Mouse (Mus musculus) monocyte, adult 5-6 weeks (primary cell): ENCODE results near the gene Casp12. TPM values are rescaled to one million over a fixed set of nuclear protein-coding genes. Genes with fewer than 3 reads are reported as not detected.
"Not testable (repeated sequence)": the region's sequence is repeated elsewhere in the genome, so short reads cannot be mapped to it uniquely, and the experiment has no call there.

ENCODE experiments used
- ATAC-seq: fragments of 153-309, 156-312 bp; replicated peaks from 2 replicates; pipeline ENCODE4 v1.8.0; 2017; ENCODE audit warnings: mild to moderate bottlenecking; ENCODE audit not compliant: low TSS enrichment, insufficient number of reproducible peaks, severe bottlenecking, poor library complexity, low FRiP score
- total RNA-seq: library from RNA; stranded (forward); fragments of 200-1000, 200-491, 200-594 nt; gene quantifications from 3 replicates; pipeline ENCODE4 v1.2.3, GENCODE M21; 2017

Casp12 gene
- total RNA-seq = 1.2 to 3.6 TPM (median 1.6 TPM) in 3 replicates

DNA sequence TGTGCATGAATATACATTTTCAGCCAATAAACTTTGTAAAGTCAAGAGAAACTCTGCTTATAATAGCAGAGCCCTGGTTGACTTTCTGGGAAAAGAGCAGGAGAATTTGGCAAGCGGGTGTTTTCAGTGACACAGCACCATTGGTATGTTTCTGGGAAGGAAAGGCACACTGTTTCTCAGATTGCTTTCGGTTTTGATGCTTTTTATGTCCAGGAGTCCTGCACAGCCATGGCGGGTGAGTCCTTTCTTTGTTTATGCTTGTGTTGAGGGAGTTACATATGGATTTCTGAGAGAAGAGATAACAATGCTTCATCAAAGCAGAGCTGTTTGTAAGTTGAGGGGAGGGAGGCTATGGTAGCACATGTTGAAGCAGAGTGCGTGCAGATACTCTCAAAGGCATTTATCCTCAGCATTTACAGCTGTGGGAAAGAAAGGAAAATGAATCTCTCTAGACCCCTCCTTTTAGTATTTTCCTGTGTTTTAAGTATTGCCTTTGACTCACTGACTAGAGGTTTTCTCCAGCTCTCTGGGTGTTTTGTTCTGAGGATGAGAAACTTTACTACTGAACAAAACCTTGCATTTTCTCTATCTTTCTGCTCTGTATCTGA, at the start of gene Casp12:
TSS of gene Casp12 (plus strand) at position 140 of the 608 bp plus-strand sequence.
- 0 out of 2 replicates have a peak, but pooled peaks have one; percentile 47 for ATAC-seq

DNA sequence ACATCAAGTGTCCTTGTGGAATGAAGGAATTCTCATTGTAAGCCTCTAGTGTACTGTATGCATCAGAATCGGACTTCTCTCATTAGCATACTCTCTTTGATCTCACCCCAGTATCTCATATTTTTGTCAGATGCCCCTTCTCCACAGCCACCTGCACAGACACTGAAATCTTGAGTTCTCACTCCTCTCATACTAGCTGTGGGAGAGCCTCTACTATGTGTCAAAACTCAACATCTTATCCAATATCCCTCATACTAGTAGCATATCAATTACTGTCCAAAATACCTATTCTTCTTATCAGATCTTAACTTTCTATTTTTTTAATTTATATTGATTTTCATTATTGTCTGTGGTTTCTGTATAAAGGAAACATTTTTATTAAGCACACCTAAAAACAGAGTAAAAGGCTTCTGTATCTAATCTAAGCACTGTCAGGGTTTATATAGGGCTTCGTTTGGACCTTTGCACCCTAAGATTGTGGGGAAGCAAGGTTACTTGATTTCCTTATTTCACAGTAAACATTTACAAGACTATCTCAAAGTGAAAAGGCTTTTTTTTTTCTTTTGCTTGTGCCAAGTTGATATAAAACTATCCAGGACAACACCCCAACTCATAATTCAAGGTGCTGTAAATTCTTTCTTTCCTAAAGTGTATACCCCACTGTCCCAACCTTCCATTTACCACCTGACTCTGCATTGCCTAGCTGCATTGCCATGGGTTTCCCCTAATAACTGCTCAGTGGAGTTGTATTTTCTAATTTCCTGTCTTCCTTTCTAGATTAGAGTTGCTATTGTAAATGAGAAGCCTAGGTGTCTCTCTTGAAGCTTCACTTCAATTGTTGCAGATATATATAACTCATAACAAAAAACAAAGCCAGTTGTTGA, 48.6 kb upstream of the Casp12 start:
- ATAC-seq = no peak

DNA sequence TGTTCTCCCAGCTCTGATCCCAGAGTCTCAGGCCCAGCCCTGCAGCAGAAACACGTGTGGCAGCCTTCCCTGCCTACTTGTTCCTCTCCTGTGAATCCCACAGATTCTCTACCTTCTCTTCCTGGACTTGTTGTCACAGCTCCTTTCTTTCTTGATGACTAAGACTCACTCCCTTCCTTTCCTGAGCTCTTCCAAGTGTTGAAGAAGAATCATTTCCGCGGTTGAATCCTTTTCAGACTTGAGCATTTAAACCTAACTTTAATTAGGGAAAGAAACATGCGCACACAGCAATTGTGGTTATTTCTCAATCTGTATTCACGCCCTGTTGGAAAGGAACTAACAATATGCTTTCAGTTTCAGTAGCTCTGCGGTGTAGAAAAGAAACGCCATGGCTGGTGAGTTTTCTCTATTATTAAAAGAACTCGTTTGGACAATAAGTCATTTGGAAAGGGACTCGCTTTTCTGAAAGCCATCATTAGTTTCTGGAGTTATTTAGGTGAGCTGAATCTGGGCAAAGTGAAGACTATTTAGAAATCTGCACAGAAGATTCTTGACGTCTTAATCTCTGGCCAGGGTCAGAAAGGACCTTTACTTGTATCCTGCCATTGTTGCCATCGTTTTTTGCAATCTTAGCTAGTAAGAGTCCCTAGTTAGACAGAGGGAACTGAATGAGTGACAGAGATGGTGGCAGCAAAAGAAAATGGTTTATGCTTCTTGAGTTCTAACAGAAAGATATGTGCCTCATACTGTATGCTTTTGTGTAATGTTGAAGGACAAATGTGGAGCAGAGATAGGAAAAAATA, 46.7 kb upstream of the Casp12 start, which contains the start of gene Casp1:
TSS of gene Casp1 (plus strand) at position 189 of the 803 bp plus-strand sequence.
- peak; percentile 90 for ATAC-seq

DNA sequence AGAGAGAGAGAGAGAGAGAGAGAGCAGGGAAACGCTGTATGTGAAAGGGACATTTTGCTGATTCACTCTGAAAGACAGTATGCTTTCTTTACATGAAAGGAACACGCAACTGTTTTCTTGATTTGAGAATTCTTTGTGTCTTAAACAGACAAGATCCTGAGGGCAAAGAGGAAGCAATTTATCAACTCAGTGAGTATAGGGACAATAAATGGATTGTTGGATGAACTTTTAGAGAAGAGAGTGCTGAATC, 46.2 kb upstream of the Casp12 start:
- no peak for ATAC-seq

DNA sequence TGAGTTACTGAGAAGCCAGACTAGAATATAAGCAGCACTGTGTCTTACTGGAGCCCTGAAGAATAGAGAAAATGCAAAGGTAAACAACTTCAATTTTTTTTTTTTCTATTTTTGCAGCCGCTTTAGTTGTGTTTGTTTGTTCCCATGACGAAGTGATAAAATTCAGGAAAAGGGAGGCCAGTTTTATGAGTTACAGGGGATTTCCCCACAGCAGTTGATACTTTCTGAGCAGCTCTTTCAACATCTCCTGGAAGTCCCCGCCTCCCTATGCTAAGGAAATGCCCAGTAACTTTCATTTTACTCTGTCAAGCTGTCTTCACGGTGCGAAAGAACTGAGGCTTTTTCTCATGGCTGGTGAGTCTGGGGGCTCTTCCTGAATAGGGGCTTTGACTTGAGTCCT, 36.7 kb upstream of the Casp12 start, which contains the start of gene Casp4:
TSS of gene Casp4 (plus strand) at position 268 of the 400 bp plus-strand sequence.
- ATAC-seq = peak; percentile 88

DNA sequence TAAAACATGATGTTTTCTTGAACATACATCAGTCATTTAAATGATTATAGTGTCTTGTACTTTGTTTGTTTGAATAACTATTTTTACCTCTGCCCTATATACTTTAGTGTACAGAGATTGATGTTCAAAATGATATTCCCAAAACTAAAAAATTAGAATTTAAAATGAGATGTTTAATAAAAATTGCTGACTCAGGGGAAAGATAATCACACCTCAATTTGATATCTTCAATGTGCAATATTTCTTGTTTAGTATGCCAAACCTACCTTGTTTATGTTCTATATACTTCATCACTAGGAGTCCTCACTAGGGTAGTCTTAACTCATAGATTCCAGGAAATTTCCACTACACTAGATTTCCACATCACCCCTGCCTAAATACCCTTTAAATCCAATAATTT, 35.1 kb upstream of the Casp12 start:
- no peak for ATAC-seq

DNA sequence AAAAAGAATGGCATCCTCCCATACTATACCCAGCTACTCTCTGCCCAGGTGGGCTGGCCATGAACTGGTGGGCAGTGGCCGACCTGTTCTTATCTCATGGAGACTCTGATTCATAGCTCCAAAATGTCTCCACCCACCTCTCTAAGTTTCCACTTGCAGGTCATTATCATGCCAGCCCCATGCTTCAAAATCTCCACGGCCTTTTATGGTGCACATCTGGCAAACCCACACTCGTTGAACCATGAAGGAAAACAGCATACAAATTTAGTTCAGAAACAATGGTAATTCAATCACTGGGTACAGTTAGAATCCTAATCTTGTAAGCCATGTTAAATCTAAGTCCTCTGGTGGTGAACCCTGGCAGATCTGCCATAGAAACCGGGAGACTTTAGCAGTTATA, 33.8 kb upstream of the Casp12 start:
- ATAC-seq = no peak

DNA sequence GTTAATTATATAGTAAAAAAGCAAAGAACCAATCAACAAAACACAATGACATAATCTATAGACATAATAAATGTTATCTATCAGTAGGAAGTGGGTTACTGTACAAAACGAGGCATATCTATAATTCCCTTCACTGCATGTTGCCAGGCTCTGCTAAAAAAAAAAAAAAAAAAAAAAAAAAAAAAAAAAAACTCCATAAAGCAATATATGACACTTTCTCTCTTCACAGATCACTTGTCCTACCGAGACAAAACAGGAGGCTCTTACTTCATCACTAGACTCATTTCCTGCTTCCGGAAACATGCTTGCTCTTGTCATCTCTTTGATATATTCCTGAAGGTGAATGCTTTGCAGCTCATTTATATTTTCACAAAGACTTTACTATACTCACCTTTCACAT, 17.0 kb upstream of the Casp12 start:
- no peak for ATAC-seq

DNA sequence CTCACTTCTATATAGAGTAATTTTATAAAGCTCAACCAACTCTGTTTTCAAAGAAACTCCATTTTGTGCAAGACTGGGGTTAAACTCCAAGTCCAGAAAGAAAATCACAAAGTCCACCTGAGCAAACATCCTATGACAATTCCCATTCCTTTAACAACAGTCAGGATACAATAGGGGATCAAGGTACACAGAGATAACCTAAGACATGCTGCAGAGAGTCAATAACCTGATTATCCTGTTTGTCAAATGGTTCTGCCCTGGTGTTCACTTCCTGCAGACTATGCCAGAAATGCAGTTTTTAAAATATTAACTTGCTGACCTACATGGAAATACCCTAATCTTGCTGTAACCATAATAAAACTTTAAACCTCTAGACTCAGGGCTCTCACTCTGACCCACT, 12.8 kb upstream of the Casp12 start:
- no peak for ATAC-seq

DNA sequence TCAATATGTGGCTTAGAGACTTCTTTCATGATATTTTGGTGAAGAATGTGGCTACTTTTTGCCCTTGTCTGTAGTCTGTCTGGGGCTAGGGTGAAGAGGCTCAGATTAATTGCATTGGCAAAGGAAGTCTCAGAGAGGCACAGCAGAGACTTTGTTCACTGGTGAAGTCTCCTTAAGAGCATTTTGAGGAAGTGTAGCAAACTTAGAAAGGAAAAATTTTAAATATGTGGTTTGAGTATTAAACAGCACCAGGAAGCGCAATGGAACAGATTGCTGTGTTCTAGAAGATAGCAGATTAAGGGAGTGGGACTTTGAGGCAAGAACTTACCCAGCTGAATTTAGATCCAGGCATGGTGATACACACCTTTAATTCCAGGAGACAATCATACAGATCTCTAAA, 11.8 kb upstream of the Casp12 start:
- no peak for ATAC-seq

DNA sequence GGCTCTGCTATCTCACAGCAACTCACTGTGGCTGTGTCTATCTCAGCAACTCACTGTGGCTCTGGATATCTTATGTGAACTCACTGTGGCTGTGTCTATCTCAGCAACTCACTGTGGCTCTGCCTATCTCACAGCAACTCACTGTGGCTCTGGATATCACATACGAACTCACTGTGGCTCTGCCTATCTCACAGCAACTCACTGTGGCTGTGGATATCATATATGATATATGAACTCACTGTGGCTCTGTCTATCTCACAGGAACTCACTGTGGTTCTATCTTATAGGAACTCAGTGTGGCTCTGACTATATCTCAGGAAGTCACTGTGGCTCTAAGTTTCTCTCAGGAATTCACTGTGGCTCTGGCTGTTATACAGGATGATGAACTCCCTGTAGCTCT, 2.1 kb upstream of the Casp12 start:
- ATAC-seq = no peak

DNA sequence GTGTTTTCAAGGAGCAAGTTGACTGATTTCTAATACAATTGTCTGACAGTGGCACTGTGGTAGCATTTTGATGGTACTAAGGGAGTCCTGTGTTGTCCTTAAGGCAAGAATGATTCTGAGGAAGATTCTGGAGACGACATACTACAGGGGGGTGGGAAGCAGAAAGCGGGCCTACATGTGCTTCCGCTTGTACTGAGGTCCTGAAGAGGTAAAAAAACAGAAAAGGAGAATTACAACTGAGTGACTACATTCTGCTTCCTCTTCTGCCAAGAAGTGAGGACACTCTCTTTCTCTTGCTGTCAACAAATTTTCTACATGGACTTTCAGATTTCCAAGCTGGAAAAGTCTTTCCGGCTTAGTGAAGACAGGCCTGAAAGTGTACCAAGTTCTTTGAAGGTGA, 1.1 kb upstream of the Casp12 start:
- ATAC-seq = peak; percentile 78

DNA sequence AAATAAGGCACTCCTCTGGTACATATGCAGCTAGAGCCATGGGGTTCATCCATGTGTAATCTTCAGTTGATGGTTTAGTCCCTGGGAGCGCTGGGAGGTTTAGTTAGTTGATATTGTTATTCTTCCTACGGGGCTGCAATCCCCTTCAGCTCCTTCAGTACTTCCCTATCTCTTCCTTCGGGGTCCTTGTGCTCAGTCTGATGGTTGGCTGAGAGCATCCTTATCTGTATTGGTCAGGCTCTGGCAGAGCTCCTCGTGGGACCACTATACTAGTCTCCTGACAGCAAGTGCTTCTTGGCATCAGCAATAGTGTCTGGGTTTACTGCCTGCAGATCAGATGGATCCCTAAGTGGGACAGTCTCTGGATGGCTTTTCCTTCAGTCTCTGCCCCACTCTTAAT, 2.2 kb downstream of the Casp12 start:
- no peak for ATAC-seq

DNA sequence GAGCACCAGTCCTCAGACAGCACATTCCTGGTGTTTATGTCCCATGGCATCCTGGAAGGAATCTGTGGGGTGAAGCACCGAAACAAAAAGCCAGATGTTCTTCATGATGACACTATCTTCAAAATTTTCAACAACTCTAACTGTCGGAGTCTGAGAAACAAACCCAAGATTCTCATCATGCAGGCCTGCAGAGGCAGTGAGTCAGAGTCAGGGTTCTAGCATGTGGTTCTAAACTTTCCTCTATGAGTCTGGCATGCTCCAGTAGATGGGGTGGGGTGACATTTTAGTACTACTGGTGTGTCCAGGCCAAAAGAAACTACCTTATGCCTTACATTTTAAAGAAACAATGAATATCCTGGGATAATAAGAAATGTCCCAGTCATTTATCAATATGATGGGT, 8.4 kb downstream of the Casp12 start:
- no peak for ATAC-seq

DNA sequence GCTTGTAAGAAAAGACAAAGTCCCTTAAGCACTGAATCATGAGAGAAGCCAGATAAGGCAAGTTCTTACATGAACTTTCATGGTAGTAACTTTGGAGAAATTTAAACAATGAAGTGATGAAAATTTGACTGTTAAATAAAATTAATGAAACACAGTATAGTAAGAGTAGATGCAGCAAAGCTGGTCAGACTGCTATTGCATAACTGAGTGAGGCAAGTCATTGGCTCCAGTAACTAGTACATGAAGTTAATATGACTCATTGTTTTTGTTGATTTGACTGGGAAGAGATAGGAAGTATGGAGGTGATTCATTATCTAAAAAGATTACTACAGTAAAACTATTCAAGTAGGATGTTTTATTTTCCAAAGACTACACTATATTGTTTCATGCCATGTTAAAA, 11.6 kb downstream of the Casp12 start:
- ATAC-seq = no peak

DNA sequence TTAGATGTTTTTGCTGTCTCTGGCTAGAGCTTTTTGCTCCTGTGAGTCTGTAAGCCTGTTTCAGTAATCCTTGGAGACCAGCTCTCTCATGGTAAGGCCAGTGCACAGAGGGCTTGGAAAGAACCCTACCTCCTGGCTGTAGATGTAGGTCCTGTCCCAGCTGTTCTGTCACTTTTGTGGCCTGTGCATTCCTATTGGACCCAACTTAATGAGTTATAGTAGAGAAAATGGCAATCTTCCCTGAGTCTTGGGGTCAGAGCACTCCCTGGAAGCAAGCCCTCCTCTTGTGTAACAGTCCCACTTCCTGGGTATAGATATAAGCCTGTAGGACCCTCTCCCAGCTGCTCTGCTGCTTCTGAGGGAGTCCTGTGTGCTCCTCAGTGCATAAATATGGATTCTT, 48.3 kb downstream of the Casp12 start:
- ATAC-seq = no peak

DNA sequence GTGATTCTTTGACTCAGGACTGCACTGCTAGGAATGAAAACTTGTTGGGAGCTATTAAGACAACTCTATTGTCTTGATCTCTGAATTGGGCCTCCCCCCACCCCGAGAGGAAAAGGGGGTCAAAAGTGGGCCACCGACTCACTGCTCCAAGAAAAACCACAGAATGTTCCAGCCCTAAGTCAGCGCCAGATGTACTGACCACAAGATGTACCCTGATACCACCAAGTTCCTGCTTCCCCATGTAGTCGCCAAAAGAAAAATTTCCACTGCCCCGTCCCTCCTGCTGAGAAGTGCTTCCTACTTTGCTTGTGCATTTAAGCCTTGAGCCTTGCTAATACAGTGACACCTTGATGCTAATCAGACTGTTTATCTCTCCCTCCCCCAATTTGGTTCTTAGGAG, 50.6 kb downstream of the Casp12 start:
- ATAC-seq = not testable (repeated sequence)

DNA sequence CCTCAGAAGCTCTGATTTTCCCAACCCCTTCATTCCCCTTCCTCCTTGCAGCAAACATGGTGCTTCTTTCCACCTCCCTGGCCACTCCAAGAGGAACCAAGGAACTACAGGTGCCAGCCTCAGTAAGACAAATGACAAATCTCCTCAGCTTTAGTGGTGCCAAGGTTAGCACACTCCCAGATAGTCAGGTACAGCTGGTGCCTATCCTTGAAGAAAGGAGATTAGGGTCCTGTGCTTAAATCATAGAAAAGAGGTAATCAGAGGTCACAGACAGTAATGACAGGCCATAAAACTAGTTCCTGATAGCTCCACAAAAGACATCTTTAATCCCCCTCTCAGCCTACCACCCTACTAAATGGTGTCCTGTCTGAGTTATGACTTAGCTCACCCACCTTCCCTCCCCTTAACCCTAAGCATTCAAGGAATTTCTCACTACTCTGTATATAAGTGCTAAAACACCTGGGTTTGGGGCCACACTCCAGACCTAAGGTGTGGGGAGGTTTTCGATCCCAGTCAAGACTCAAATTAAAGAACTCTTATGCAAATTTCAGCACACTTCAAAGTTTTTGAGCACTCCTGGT, 65.8 kb downstream of the Casp12 start:
- no peak for ATAC-seq

DNA sequence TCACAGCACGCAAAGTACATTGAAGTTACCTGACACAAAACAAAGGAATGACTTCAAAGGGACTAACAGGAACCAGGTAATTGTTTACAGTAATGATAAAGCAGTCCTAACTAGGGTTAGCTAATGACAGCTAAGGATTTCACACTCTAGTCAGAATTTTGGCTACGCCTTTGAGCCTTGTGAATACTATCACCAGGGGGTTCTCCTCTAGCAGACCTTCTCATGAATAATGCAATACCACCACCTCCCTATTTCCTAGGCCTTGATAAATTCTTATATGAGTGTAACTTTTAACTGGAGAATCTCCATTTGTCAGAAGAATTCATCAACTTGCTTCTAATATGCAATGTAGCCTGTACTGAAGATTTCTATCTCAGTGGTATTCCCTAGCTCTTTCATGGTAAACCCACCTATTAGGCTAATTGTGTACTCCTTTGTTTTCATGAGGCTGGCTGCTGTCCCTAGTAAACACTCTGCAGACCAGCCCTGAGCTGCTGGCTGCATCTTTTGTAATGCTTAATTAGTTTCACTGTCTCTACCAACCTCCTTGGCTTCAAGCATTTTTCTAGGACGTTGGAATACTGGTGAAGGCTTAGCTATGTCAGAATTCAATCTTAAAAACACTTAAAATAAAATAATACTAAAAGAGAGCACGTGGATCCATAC, 67.3 kb downstream of the Casp12 start:
- ATAC-seq = no peak
